Mouse (Mus musculus): Measurements from ENCODE around the gene Tmem183a.

The Tmem183a gene

DNA sequence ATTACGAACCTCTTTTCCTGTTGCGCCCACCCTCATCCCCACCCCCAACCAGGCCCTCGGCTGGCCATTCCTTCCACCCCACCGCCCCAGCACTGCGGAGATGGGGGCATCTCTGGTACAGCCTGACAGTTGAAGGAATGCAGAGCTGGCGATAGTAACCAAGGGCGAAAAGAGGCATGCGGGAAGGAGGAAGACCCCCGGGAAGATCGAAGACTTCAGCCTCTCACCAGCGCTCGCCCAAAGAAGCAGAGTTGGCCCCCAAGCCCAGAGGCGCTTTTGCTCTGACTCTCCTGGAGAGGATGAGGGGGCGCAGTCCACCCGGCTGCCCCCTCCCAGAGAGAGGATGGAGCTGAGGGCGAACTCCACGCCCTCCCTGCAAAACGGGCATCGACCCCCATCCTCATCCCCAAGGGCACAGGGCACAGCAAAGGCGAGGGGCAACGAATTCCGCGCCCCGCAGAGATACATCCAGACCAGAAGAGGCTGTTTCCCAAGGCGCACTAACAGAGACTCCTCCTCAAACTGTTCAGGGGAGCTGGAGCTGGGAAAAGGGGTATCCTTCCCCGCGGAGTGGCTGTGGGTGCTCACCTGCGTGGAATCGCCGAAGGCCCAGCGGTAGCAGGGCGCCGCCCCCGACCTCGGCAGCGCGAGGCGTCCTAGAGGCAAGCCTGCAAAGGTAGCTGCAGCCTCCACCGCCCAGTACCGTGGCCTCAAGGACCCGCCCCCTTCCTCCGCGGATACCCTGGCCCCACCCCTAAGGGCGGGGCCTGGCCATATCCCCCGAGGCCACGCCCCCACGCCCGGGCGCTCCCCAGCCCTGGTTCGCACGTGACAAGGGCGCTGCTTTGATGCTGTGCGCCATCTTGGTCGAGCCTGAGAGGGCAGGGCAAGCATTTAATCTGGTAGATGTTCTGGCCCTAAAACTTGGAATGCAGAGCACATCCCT is 17.5 kb downstream of the Tmem183a start:
- peak; percentile 95 to 97 for DNase-seq

DNA sequence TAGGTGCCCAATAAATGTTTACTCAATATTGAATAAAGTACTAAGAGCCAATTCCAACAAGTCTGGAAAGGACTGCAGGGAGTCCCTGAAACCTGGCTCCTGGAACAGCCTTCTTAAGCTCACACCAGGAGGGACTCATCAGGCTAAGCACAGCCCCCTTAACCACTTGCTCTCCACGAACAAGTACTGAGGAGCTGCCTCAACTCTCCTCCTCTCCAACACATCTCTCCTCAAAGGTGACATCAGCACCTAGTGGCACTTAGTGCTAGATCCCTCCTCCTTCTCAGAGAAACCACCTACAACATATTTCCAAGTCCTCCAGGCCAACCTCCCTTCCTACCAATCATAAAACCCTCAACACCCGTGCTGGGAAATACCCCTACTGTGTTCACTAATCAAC is 18.2 kb downstream of the Tmem183a start:
- DNase-seq: peak; percentile 61 to 68

DNA sequence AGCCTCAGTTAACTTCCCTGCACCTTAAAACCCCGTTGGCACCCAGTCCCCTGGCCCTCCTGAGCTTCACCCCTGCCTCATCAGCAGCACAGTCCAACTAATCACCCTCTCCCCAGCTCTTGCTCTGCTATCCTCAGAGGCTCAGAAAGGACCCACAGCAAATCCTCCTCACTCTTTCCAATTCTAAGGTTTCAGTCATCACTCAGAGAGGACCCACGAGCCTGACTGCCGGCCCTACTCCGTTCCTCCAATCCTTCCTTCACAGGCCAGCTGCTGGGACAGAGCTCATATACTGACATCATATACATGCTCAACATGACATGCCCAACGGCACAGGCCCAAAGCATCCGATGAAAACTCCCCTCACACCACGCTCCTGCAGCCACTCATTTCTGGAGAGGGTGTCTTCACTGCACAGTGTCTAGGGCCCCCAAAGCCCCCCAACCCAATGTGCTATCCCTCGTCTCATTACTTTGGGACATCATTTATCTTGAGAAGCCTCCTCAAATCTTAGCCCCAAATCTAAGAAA is 18.9 kb downstream of the Tmem183a start:
- peak in 1 of 2 experiments; percentile 51 for DNase-seq

DNA sequence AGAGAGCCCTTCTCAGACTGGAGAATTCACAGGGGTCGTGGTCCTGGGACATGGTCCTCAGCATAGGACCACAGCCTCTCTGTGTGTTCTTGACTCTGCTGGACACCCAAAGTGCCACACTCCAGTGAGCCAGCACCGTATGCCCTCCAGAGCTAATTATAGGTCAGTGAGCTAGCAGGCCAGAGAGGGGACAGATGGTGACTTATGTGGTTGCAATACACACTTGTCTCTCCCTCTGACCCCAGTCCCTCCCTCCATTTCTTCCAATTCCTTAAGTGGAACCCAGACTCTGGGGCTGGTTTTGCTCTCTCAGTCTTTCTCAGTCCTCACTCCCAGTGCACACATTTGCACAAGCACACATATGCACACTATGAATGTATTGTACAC is 19.5 kb downstream of the Tmem183a start:
- DNase-seq: peak; percentile 73 to 86

DNA sequence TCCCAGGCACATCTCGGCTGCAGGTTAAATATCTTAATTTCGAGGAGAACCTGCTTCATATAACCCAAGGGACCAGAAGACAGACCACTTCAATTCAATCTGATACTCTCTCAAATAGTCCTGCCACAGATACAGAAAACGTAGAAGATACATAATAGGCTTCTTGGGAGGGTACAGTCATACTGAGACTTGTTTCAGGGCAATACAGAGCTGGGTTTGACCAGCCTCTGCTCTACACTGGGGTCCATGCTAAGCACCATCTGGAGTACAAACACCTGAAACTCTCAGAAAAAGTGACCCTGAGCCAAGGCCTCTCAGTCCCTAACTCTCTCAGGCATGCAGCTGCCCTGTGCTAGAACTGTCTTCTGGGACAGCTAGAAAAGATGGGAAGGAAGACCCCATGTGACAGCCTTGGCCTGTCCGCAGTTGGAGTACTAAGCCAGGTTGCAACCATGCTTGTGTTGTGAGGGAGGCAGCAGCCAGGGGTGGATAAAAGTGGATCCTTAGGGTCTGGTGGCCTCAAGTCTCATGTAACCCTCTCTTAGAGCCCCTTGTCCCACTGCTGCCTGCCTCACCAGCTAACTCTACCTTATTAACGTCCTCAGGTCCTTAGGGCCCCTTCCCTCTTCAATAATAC is 20.0 kb downstream of the Tmem183a start:
- DNase-seq: no peak

DNA sequence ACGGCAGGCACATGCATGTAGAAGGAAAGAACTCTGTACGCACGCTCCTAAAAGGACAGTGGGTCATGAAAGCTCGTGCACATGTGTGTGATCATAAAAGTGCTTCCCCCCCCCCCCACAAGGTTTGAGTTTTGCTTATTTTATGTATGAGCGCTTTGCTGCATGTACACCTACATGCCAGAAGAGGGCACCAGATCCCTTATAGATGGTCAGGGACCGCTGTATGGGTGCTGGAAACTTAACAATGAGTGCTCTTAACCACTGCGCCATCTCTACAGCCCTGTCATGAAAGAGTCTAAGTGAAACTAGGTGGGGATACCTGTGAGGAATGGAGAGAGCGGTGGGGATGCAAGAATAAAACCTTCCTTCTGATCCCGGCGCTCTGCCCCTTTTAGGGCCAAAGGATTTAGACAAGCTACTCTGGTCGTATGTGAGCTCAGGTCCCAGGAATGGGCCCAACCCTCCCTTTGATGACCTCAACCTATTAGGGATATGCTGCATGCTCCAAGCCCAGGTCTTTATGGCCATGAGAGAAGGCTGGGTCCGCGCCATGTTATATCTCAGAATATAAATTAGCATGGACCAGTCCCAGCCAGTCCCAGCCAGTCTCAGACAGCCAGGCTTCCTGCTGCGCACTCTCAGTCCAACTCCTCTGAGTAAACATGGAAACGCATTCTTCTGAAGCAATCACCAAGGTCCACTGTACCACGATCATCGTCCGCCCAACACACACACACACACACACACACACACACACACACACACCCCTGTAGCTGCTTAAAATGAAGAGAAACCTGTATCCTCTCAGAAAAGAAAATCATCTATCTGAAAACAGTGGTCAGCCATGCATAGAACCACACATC is 21.8 kb downstream of the Tmem183a start:
- peak in 1 of 2 experiments; percentile 28 for DNase-seq

DNA sequence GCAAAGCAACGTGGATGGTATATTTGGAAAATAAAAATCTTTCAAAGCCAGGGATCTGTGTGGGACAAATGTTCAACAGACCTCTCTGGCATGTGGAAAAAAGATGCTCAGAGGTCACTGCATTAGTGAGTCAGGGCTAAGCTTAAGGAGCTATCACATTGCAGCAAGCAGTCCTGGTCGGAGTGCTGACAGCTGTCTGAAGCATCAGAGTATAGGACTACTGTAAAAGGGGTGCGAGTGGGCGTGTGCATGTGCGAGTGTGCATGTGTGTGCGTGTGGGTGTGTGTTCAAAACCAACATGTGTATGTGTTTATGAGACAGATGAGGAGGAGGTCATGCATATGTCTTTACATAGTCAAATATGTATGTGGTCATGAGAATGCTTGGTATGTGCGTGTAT is 22.6 kb downstream of the Tmem183a start:
- DNase-seq: peak in 1 of 2 experiments; percentile 19

DNA sequence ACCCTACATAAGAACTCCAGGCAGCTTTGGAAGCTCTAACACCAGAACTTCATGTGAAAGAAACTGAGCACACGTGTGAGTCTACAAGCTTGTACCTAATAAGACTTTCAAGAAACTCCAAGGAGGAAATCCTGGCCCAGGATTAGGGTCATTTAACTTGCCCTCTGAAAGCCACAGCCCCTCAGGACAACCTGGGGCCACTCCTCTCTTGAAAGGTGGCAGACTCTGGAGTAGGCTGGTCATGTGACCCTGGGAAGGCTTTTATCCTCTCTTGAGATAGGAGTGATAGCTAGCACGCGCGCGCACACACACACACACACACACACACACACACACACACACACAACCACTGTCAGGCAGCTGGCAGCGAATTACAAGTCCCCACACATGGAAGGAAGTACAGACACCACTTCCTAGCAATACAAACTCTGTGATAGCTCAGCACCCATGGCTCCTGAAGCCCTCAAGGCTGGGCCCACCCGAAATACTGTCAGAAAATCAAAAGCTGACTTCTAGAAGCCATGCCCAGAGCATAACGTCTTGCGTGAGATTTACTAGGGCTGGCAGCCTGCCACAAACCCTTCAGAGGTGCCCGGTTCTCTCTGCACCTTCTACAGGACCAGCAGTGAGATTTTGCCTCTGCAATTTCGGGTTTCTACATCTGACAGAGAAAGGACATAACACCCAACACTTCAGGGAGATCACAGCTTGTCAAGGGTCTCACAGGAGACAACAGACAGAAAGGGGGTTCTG is 24.6 kb downstream of the Tmem183a start:
- DNase-seq: peak in 1 of 2 experiments; percentile 60

DNA sequence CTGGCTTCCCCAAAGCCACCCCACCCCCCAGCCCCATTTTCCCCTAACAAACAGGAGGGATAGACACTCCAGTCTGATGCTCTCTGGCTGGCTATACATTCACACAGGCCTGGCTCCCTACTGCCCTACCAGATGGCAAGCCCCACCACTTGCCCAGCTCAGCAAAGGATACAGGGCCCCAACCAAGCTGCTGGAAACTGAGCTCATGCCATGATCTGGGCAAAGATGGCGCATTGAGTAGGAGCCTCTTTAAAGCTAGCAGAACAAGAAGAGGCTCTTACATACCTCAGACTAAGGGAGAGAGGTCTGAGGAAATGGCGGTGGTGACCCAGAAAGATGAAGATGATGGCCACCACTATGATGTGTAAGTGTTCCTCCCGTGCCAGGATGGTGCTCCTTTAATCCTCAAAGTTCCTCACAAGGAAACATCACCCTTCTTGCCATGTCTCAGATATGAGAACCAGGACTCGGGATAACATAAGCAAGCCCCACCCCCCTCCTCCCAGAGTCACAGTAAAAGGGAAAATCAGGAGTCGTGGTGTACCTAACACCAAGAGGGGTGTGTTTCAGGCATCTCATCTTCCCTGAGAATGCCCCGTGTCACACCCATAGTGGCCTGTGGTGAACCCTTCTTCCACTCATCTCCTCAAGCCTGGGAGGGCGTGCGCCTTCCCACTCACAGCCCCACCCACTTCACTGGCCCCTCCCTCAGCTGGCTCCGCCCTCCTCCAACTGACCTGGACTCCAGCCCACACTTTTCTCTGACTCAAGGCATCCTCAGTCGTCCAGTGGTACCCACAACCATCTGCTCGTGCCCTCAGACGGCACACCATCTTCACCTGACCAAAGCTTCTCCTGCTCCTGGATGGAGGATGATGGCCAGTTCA is 25.6 kb downstream of the Tmem183a start:
- DNase-seq: peak; percentile 79 to 86

DNA sequence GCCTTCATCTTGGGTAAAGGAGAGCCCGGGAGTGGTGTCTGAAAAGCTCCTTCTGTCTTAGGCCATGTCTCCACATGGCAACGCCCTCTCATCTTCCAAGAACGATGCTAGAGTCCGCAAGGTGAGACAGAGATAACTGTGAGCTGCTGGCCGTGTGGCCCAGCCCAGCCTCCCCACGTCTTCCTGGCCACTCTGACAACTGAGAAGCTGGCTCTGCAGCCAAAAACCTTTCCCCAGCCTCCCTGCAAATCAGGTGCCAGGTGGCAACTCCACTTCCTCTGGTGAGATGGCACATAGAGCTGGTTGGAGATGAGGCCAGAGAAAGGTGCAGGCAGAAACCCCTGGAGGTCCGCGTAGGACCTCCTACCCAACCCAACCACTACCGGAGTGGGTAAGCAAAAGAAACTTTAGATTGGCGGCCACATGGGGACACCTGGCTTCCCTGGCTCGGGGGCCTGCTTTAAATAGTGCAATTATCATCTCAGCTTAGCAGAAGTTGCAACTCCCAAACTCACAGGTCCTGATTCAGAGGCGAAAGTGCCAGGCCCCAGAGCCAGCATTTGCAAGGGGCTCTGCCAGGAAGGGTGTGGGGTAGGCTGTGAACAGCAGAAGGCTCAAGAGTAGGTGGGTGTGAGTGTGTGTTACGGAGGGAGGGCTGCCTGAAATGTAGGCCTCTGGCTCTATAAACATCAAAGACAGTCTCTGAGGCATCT is 26.4 kb downstream of the Tmem183a start:
- DNase-seq: peak; percentile 86 to 93

DNA sequence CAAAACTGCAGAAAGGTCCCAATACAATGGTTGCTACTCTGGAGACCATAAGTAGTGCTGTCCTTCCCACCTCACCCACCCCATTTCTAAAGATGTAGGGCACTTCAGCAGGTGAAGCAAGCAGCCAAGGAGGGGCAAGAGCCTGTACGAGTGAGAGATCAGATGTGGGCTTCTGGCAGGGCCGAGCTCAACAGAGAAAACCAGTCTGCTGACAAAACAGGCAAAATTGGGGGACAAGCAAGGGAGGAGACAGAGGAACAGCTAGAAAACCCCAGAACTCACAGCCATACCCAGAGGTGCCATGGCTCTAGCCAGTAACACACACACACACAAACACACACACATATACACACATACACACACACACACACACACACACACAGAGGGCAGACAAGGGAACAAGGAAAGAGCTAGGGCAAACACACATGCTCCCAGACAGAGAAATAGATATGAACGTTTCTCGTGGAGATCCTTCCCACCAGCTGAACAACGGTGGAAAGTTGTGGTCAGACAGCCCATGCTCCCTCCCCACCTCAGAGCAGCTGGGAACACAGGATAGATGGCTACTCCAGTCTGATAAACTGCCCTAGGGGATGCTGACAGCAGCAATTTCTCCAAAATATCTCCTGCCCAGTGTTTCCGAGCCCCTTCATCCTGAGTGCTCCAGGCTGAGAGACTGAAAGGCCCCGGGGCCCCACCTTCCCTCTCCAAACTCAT is 27.5 kb downstream of the Tmem183a start:
- peak; percentile 11 to 42 for DNase-seq

DNA sequence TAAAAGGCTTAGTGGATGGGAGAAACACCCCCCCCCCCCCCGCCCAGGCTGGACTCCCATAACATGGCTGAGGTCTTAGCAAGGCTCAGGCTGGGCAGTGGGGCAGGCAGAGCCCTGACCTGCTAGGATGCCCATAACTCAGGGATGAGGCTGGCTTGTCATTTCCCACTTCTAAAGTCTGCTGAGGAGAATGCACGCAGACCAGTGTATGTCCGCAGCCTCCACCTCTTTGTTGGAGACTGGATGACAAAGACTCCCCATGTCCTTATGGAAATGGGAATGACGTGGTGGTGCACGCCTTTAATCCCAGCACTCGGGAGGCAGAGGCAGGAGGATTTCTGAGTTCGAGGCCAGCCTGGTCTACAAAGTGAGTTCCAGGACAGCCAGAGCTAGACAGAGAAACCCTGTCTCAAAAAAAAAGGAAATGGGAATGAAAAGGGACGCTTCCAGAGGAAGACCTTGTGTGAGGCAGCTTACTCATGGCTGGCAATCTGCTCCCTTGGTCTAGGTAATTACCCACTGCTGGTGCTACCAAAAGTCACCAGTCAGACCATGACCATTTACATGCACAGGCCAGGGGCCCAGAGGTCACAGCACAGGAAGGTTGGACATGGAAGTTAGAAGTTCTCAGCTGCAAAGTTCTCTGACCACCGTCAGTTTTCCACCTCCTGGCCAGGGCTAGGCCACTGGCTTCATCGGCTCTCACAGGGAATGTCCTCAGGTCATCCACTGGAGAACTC is 28.2 kb downstream of the Tmem183a start:
- DNase-seq: peak in 1 of 2 experiments; percentile 41

DNA sequence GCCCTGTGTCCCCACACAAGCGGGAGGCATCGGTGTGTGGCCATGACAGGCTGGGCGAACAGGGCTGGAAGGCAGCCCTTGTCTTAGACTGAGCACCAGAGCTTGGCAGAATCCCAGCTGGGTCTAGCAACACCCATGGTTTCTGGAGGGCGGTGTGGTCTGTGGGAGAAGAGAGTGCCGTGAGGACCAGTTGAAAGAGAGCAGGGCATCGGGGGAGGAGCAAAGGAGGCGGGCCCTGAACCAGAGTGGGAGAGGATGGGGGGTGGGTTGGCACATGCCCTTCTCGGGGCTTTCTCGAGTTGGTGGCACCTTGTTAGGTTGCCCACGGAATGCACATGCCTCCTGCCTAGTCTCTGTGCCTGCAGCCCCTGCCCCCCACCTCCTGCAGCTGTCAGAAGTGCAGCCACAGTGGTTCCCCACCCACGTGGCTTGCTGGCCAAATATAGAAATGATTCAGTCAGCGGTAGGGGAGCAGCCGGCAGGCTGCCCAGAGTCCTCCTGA is 29.0 kb downstream of the Tmem183a start, which contains the start of gene Ppfia4:
Gene Ppfia4, minus strand, starts transcription at position 159 of the 502 bp plus-strand sequence.
- DNase-seq: peak; percentile 72 to 73

DNA sequence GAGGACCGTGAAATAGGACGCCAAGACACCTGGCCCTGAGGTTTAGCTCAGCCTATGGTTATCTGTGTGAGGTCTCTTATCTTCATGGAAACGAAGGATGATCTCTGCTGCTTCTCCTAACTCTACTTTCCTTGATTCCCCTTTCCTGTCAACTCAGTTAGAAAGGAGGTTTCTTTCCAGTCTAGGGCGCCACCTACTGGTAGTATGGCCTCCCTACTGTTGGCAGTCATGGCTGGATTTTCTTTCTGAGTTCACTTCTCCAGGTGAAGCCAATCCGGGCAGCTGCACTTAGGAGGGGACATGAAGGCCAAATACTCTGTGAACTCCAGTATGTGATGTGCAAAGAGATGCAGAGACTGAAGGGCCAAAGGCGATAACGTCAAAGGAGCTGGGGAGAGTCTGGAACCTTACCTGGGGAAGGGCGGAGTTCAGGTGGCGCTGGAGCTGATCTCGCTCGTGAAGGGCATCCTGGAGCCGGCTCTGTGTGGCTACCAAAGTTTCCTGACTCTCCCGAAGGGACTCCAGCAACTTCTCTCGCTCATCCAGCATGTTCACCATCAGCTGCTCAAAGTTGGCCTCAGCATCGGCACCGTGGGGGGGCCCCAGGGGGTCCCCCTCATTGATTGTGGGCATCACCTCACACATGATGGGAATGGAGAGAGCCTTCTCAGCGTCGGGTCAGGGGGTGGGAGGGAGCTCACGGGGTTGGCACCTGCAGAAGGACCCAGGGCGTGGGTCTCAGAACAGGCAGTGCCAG is 29.7 kb downstream of the Tmem183a start:
- peak; percentile 89 for DNase-seq

DNA sequence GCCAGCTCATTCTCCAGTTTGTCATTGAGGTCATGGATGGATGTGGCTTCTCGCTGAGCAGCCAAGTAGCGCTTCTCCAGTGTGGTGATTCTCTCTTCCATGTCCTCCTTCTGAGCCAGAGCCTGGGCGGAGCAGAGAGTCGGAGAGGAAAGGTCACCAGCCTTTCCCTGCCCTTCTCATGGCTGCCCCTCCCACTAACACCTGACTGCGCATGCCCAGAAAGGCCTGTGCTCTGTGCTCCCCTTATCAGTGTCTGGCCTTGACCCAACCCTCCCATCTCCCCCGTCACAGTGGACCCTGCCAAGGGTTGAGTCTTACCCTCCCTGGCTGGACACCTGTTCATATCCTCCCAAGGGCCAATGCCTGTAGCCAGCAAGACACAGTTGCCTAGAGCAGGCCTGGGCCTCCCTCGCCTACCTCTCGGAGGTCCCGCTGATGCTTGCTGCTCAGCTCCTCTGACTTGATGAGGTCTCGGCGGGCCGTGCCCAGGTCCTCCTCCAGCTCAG is 34.9 kb downstream of the Tmem183a start:
- no peak for DNase-seq

DNA sequence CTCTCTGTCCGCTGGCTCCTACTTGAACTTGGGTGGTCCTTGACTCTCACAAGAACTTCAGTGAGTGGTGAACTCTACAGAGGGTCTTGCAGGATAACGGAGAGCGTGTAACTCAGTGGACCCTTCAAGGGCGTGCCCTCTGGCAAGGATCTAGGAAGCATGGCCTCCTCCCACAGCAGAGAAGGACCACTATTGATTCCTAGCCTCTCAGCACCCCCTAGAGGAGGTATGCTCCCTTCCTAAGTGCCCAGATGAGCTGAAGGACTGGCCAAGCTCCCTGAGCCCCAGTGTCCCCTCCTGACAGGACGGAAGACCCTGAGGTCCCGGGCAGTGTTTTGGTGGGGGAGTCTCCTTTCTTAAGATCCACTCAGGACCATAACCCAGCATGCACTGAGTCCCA is 39.2 kb downstream of the Tmem183a start:
- DNase-seq: peak in 1 of 2 experiments; percentile 61

DNA sequence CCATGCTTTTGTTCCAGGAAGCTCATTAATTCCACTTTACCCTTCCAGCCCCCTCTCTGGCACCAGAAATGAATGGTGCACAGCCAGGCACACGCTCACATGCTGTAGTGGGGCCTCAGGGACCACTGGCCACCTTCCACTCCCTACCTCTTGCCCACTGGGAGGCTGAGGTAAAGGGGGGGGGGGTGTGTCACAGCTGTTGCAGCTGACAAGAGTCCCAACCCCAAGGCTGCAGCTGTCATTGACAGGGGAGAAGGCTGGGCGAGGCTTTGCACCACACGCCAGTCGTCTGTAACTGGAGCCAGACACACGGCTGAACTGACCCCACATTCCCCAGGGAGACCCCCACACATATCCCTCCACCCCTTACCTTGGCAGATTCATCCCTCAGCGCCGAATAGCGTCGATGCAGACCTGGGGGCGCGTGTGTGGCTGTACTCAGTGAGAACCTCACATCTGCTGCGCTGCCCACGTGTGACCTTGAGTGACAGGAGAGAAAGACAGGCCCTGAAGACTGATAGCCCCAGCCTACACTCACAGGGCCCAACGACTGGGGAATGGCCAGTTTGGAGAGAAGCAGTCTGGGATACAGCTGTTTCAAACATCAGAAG is 41.0 kb downstream of the Tmem183a start:
- DNase-seq: no peak

All from cerebellum, adult 18-20 months (tissue).